Mouse (Mus musculus) activated CD4-positive, CD25-positive, alpha-beta regulatory T cell, adult 4 months (primary cell): Measurements from ENCODE around the gene Tmem9b. TPM values are rescaled to one million over a fixed set of nuclear protein-coding genes. Genes with fewer than 3 reads are reported as not detected.

Experiments used
- ATAC-seq: one replicate; pipeline ENCODE4 v1.8.0; 2017
- polyA plus RNA-seq, 2 experiments: library from polyadenylated mRNA; unstranded; fragments of 100-300 nt; shearing (Covaris generic); gene quantifications; one replicate each; pipeline ENCODE4 v1.2.1; 2017

Tmem9b gene
- polyA plus RNA-seq, 2 experiments from 2014 or later = 118 to 122 TPM

- ATAC-seq = no peak
Observed at GRCm38 (mm10) chr7:109739822-109740370, 12.8 kb downstream of the Tmem9b start.

GRCm38 (mm10) chr7:109734806-109735205, 17.9 kb downstream of the Tmem9b start:
- ATAC-seq = no peak

- no peak for ATAC-seq
Observed at GRCm38 (mm10) chr7:109731626-109732025, 21.0 kb downstream of the Tmem9b start, which contains the start of gene Ascl3. Ascl3 (minus strand) TSS chr7:109731726.

- no peak for ATAC-seq
Observed at GRCm38 (mm10) chr7:109723697-109724096, 29.0 kb downstream of the Tmem9b start, which contains the start of gene BC051019. BC051019 (minus strand) TSS chr7:109723850.

- no peak for ATAC-seq
Observed at GRCm38 (mm10) chr7:109723114-109723513, 29.6 kb downstream of the Tmem9b start.

GRCm38 (mm10) chr7:109722618-109723017, 30.1 kb downstream of the Tmem9b start:
- ATAC-seq = no peak

GRCm38 (mm10) chr7:109719286-109719685, 33.4 kb downstream of the Tmem9b start:
- no peak for ATAC-seq

- ATAC-seq = no peak
Observed at GRCm38 (mm10) chr7:109713434-109713982, 39.2 kb downstream of the Tmem9b start.

GRCm38 (mm10) chr7:109712198-109712597, 40.5 kb downstream of the Tmem9b start:
- ATAC-seq = no peak

- no peak for ATAC-seq
Observed at GRCm38 (mm10) chr7:109710069-109710468, 42.6 kb downstream of the Tmem9b start.

GRCm38 (mm10) chr7:109708961-109709382, 43.7 kb downstream of the Tmem9b start:
- ATAC-seq = no peak

GRCm38 (mm10) chr7:109707023-109707785, 45.5 kb downstream of the Tmem9b start:
- peak; percentile 55 for ATAC-seq

- no peak for ATAC-seq
Observed at GRCm38 (mm10) chr7:109704461-109704860, 48.2 kb downstream of the Tmem9b start.

- ATAC-seq = no peak
Observed at GRCm38 (mm10) chr7:109704016-109704377, 48.7 kb downstream of the Tmem9b start.

GRCm38 (mm10) chr7:109703190-109704015, 49.3 kb downstream of the Tmem9b start, which contains the start of the genes St5 and Akip1:
St5 (minus strand) TSS chr7:109703605.
Akip1 (plus strand) TSS chr7:109703690.
- ATAC-seq = peak; percentile 93

- ATAC-seq = no peak
Observed at GRCm38 (mm10) chr7:109702721-109703120, 50.0 kb downstream of the Tmem9b start.

- ATAC-seq = no peak
Observed at GRCm38 (mm10) chr7:109700213-109700612, 52.5 kb downstream of the Tmem9b start.

- ATAC-seq = no peak
Observed at GRCm38 (mm10) chr7:109695339-109695726, 57.3 kb downstream of the Tmem9b start.

- no peak for ATAC-seq
Observed at GRCm38 (mm10) chr7:109694576-109695338, 57.9 kb downstream of the Tmem9b start.

GRCm38 (mm10) chr7:109690961-109691360, 61.7 kb downstream of the Tmem9b start:
- ATAC-seq = no peak

GRCm38 (mm10) chr7:109690101-109690500, 62.6 kb downstream of the Tmem9b start:
- no peak for ATAC-seq

- no peak for ATAC-seq
Observed at GRCm38 (mm10) chr7:109686585-109687128, 66.0 kb downstream of the Tmem9b start.
